Mouse (Mus musculus): ENCODE data around the gene Sfxn5. TPM values are rescaled to one million over a fixed set of nuclear protein-coding genes. Genes with fewer than 3 reads are reported as not detected.

The Sfxn5 gene
- total RNA-seq, 2 experiments from 2014 or later = 0.19 to 1.3 TPM

DNA sequence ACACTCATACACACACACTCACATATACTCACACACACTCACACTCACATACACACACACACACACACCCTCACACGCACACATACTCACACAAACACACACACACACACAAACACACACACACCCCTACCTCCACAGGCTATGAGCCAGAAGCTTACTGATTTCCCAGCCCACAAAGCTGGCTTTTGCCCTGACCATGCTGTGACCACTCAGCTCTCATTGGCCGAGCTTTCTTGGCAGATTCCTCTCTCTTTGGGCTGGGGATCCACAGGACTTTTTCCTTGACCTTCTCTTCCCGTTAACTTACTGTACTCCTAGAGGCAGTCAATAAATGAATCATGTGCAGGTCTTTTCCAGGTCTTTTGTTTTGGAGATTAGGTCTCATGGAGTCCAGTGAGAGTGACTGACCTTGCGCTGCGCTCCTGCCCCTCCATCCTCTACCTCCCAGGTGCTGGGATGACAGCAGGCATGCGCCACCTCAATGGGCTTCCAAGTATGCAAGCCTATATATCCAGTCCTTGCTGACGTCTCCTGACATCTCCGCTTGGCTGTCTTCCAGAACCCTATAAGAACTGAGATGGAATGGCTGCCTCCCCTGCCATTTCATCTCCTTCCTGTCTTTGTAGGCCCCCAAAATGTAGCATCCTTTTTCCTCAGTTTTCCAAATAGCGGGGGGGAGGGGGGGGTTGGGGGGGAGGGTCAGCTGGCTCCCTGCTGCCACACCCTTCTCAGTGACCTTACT is 123.8 kb downstream of the Sfxn5 start:
- no peak for ATAC-seq (replicated peaks; ENCODE audit: low FRiP score, poor library complexity, severe bottlenecking)

DNA sequence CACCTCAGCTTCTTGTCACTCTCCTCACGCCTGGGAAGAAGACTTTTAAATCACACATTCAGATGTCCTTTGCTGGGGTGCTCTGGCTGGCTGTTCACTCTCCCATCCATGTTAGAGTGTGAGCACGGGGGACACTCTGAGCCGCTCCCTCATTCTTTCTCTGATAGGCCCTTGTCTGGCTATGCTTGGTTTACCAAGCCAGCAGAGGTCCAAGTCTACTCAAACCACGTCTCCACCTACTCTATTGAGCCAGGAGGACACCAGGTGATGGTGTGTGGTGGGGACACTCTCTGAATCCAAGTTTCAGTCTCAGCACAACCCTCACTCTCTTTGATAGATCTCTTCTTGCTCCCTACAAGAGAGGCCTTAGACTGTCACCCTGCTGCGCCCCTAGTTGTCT is 125.9 kb downstream of the Sfxn5 start:
- ATAC-seq (replicated peaks; ENCODE audit: low FRiP score, poor library complexity, severe bottlenecking) = no peak

DNA sequence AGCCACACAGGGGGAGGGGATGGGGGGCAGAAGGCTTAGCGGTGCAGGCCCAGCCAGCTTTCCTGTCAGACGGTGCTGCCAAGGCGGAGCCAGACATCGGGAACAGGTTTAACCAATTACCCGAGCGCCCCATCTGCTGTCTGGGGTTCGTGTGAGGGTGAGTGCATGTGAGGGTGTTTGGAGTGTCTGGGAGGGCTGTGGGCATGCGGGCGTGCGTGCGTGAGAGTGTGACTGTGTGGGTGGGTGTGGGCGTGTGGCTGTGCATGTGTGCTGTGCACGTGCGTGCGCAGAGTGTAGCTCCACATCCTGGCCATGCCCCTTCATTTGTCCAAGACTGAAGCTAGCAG is 126.3 kb downstream of the Sfxn5 start:
- ATAC-seq (replicated peaks; ENCODE audit: low FRiP score, poor library complexity, severe bottlenecking) = no peak

DNA sequence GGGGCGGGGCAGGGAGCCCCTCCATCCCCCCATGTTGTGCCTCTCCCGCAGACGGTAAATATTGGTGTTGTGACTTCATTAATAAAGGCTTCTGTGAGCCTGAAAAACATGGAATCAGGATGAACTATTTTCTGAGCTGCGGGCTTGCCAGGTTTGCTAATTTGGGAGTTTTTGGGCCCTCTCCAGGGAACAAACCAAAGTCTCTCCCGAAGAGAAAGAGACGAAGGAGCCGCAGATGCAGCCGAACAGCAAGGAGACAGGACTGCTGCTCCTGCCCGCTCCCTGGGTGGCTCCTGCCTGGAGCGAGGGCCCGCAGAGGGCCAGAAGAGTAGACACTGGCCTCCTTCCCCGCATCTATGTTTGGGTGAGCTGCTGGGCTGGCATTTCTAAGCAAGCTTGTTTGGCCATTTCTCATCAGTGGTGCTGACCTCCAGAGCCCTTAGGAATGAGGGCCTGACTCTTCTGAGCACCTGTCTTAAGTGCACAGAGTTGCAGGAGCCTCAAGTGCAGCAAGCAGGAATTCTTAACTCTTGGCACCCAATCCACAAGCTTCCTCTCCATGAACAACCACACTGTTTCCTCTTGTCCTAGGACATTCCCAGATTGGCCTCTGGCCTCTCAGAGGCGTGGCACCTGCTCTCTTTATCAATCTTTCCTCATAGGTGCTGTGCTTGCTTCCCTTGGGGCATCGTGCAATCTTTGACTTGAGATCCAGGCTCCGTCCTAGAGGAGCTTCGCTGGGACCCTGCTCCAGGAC is 126.9 kb downstream of the Sfxn5 start:
- ATAC-seq (replicated peaks; ENCODE audit: low FRiP score, poor library complexity, severe bottlenecking) = no peak

DNA sequence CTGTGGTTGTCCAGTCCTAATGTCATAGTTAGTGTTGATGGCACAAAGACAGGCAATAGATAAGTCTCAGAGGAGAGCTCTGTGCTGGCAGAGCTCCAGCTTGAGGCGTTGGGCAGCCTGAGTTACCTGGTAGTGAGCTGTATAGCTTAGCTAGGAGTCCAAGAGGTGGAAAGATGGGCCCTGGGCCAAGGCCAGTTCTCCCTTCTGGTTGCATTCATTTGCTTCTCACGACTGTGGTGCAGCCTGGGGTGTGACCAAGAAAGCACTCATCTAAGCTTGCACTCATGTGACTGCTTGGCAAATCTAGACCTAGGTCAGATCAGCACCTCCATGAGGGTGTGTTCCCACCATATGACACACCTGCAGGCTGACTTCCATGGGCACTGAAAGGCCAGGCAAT is 135.3 kb downstream of the Sfxn5 start:
- ATAC-seq (replicated peaks; ENCODE audit: low FRiP score, poor library complexity, severe bottlenecking) = no peak

DNA sequence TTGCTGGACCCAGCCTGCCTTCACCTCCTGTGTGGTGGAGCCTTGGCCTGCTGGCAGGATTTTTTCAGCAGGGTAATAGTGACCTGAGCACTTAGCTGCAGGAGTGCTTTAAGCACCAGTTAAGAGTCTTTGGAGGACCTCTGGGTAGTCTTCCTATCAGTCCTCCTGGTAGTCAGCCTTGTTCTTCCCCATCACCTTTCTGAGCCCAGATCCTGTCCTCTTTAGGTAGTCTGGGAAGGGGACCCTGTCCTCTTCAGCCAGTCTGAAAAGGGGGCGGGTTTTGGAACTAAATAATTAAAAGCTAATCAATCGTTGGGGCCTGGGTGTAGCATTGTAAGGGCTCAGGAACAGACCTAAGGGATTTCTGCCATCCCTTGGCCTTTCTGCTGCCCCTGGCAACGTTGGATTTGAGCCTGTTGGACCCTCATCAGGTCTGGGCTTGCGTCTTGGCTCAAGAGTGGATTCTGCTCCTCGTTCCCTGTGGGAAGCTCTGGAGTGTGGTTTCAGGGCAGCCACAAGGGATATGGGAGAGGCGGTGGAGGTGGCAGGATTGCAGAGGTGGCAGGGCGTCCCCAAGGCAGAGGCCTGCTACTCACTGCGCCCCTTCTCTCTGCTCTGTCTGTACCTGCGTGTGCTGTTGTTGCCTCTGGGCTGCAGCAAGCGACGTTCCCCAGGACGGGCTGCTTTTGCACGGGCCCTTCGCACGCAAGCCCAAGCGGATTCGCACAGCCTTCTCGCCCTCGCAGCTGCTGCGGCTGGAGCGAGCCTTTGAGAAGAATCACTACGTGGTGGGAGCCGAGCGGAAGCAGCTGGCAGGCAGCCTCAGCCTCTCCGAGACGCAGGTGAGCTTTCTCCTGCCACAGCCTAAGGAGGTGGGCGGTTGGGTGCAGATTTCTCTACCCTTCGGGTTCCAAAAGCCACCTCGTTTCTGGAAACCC is 139.6 kb downstream of the Sfxn5 start:
- ATAC-seq (replicated peaks; ENCODE audit: low FRiP score, poor library complexity, severe bottlenecking) = no peak

DNA sequence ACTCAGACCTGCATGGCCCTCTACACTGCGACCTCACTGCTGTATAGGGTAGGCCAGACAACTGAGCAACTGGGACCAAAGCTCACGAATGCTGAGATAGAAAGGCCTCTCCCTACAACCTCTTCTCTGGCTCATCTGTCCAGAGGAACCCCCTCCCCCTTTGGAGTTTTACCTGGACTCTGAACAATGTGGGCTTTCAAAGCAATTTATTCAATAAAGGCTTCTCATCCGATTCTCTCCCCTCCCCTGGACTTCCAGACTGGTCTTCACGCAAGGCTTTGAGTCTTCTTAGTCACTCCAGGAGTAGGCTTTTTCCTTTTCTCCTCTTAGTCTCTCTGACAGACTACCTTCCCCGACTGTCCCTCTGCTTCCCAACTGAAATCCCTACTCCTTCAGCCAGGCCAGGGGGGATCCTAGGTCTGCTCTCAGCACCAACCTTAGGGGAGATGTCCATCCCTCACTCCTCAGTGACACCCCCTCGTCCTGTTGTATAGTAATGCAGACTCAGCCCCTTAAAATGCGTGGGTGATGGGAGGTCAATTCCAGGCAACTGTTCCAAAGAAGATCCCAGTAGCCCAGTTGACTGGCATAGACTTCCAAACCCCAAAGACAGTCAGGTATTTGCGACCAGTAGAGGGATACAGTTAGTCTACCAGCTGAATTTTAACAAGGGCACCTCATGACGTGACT is 141.3 kb downstream of the Sfxn5 start:
- ATAC-seq (replicated peaks; ENCODE audit: low FRiP score, poor library complexity, severe bottlenecking) = no peak

DNA sequence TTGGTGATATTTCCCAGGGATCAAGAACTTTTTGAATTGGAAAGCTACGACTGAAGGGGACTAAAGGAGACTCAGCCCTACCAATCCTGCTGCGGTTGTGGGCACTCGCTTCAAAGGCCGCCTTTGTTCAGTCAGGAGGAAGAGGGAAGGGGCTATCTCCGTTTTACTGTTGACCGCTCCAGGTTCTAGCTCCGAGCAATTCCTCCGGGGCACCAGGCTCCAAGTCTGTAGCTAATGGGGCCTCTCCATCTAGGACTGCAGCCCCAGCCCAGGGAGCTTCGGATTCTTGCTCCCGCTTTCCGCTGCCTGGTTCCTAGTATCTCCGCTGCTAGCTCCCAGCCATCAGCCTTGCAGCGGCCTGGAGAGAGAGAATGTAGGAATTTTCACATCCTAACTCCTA is 142.6 kb downstream of the Sfxn5 start:
- ATAC-seq (replicated peaks; ENCODE audit: low FRiP score, poor library complexity, severe bottlenecking) = no peak

DNA sequence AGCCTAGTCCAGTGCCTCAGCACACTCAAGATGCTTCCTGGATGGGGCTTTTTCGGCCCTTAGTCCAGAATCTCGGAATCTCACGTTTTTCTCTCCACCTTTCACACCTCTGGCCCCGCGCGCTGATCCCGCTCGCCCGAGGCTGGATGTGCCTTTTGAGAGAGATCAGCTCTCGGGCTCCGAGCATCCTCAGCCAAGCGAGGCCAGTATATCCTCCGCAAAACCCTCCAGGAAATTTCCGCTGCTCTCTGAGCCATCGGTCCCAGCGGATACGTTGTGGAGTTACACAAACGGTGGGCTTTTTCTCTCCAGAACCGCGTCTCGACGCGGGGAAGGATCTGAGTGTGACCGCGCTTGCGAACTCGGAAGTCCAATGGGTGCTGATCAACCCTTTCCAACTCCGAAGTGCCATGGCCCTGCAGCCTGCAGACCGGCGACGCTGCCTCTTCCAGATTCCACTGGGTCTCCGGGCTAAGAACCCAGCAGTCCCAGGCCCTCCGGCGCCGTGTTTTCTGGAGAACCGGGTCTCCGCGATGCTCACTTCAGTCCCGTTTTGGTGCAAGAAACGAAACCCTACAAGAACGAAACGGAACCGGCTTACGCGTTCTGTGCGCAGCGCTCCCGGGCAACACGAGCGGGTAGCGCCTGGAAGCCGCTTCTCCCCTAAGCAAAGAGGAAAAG is 143.2 kb downstream of the Sfxn5 start:
- no peak for ATAC-seq (replicated peaks; ENCODE audit: low FRiP score, poor library complexity, severe bottlenecking)

DNA sequence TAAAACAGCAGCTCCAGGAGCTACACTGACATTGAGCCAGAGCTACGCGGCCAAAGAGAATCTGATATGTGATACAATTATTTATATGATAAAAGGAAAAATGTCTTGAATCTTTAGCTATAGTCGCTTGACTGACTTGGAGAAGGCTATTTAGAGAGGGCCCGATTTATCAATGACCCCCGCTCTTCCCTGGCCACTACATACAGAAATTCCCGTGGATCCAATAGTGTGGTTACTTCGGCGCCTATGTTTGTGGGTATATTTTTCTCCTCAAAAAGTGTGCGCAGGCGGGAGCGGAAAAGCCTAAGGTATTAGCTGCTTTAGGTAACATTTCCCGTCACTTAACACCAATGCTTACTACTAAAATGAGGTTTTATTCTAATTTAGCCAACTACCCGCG is 143.9 kb downstream of the Sfxn5 start:
- ATAC-seq (replicated peaks; ENCODE audit: low FRiP score, poor library complexity, severe bottlenecking) = no peak

DNA sequence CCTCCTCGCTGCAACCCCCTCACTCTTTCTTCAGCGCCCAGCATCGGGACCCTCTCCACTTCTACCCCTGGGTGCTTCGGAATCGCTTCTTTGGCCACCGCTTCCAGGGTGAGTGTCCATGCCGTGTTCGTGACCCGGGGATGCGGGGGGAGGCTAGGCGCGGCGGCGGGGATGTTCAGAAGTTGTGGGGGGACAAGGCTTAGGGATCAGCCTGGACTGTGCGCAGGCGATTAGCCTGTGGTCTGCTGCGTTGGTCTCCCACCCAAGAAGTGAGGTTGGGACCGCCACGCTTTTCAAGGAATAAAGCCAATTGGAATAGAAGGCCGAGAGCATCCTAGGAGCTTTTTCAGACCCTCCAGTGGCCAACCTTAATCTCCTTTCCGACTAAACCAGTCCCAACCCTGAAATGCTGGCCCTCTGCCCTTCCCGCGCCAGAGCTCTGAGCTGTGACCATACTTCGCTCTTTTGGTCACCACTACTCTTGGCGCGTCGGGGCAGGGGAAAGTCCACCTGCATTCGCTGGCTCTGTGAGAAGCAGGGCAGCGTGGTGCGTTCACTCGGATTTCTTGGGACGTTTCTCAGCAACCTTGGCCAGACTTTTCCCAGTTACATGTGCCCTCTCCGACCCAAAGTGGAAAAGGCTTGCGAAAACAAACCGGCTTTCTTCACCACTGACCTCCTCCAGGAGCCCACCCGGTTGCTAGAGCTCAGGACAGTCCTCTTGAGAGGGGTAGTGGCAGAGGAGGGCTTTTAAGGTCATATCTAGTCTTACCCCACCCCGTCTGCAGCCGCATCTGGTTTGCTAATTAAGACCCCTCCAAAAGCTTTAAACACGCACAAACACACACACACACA is 144.7 kb downstream of the Sfxn5 start:
- no peak for ATAC-seq (replicated peaks; ENCODE audit: low FRiP score, poor library complexity, severe bottlenecking)

DNA sequence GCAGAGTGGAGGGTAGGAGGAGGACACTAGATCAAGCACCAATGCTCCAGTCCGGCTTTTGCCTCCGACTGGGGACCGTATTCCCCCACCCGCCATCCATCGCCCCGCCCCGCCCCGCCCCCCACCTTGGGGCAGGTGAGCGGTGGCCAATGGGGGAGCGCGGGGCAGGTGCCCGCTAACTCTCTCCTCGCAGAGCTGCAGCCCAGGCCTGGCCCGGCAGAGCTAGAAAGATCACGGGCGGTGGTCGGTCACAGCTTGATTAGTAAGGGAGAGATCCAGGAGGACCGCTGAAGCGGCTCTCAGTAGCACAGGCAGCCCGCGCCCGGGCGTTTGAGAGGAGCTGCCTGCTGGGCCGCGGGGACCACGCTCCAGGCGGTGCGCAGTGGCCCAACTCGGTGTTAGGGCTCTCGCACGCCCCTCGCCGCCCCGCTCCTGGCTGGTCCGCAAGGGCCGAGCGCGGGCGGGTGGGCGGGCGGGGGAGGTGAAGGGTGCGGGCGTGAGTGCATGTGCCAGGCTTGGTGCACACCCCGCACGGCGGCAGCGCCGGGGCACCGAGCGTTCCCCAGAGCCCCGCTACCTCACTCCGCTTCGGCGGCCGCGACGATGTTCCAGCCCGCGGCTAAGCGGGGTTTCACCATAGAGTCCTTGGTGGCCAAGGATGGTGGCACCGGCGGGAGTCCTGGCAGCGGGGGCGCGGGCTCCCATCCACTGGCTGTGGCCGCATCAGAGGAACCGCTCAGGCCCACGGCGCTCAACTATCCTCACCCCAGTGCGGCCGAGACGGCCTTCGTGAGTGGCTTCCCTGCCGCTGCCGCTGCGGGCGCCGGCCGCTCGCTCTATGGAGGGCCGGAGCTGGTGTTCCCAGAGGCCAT is 145.6 kb downstream of the Sfxn5 start, which contains the start of gene Emx1:
Gene Emx1 (plus strand): TSS at position 99 of the 872 bp plus-strand sequence.
- no peak for ATAC-seq (replicated peaks; ENCODE audit: low FRiP score, poor library complexity, severe bottlenecking)

DNA sequence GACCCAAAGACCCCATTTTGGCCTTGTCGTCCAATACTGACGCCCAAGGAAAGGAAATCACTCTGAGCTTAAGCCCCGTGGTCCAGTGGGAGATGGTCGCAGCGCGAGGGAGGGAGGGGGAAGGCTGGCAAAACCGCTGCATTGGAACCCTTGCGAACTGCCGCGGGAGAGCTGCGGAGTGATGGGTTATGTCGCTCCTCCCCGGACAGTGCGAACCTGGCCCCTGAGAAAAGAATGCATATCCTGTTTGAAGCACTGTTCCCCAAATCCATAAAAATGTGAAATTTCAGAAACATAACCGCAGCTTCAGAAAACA is 146.5 kb downstream of the Sfxn5 start:
- no peak for ATAC-seq (replicated peaks; ENCODE audit: low FRiP score, poor library complexity, severe bottlenecking)

DNA sequence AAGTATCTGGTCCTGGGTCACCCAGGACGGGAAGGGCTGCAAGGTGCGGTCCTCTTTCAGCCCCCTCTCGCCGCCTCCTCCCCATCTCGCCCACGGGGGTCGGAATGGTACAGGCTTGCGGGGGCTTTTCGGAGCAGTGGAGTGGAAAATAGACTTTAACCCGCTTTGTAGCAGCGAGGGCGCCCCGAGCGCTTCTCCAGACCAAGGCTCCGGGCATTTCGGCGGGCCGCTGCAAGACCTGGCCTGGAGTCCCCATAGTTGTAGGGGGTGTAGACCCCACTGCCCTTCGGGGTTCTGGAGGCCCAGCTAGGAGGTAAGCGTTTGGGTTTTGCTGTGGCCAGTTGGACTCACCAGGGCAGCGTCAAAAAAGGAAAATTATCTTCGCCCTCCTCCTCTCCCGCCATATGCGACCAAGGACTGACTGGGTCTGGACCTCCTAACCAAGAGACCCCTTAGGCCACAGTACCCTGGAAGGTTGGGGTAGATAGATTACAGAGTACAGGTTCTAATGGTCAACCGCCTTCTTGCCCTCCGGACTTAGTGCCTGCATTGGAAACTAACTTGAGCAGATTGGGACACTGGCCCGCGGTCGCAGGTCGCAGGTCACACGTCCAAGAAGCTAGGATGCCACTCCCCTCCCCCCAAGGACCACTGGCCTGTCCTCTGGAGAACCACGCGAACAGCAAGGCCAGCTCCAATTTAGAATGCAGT is 147.0 kb downstream of the Sfxn5 start:
- ATAC-seq (replicated peaks; ENCODE audit: low FRiP score, poor library complexity, severe bottlenecking) = no peak

DNA sequence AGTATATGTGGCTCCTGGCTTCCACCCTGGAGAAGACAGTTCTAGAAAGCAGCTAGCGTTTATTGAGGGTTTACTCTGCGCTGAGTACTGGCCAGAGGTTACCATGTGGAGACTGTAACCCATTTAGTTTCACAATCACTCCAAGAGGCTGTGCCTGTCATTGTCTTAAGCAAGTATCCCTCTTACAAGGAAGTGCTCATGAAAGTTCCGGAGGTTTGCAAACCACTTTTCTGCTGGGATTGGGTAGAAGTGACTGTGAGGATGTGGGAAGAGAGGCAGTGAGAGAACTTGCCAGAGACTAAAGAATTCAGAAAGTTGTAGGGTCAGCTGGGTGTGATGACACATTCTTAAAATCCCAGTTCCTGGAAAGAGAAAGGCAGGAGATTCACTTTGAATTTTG is 149.3 kb downstream of the Sfxn5 start:
- ATAC-seq (replicated peaks; ENCODE audit: low FRiP score, poor library complexity, severe bottlenecking) = no peak

DNA sequence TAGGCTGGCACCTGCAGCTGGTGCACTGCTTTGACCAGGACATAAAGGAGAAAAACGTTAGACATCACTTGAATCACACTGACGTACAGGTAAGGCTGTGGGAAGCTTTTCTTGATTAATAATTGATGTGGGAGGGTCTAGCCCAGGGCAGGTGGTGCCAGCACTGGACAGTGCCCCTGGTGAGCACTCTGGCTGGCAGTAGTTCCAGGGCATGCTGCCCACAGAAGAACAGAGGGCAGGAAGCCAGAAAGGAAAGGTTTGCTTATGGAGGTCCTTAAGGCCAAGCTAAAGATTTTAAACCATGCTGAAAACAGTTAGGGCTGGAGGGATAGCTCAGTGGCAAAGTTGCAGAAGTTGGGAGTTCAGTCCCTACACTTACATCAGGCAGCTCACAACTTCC is 153.2 kb downstream of the Sfxn5 start:
- ATAC-seq (replicated peaks; ENCODE audit: low FRiP score, poor library complexity, severe bottlenecking) = no peak

DNA sequence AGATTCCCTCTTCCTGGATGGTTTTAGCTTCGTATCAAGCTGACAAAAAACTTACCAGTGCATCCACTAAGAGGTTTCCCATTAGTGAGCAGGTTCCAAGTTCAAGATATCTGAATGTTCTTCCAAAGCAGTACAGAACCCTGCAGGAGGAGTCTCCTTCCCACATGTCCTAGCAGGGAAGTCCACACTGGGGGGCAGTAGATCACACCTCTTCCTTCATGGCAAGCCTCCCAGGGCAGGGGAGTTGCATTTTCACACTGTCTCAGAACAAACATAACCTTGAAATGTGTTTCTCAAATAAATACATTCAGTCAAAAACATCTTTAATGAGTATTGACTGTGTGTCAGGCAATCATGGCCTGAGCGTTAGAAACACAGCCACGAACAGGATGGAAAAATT is 153.7 kb downstream of the Sfxn5 start:
- ATAC-seq (replicated peaks; ENCODE audit: low FRiP score, poor library complexity, severe bottlenecking) = no peak
